Mouse (Mus musculus) ovary, postnatal 10 days (tissue): ENCODE measurements at regions not wholly inside any gene's neighbourhood (a gene's known extent, or its start where the extent isn't known, plus 50 kb on each side); places are given as distances from the start of the nearest gene placed in this dataset.

Experiments used
- DNase-seq: peaks from one replicate; pipeline ENCODE4 v3.0.0; 2022; ENCODE audit warnings: low spot score

- DNase-seq: peak; percentile 9
Measured at GRCm38 (mm10) chr6:143373686-143374273, 206.8 kb downstream of the Etnk1 start.

- no peak for DNase-seq
Measured at GRCm38 (mm10) chr6:143375951-143376713, 209.1 kb downstream of the Etnk1 start.

GRCm38 (mm10) chr6:143377121-143377520, 210.1 kb downstream of the Etnk1 start:
- no peak for DNase-seq

DNA sequence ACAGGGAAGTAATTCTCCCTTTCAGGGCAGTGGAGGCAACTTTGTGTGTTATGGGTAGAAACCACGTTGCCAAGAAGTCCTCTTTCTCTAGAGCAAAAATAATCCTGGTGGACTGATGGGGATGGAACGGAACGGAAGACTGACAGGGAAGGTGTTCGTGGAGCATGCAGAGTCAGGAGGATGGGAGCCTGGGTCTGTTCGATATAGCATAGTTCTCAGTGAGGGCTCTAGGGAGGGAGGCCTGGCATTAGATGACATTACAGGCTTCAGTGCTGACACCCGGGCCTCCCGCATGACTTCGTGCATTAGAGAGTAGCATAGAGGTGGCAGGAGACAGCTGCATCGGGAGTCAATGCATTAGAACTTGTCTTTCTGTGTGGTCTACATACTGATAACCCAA, 211.1 kb downstream of the Etnk1 start:
- no peak for DNase-seq

GRCm38 (mm10) chr6:143380490-143380889, 213.5 kb downstream of the Etnk1 start:
- no peak for DNase-seq

GRCm38 (mm10) chr6:143386597-143387450, 219.8 kb downstream of the Etnk1 start:
- no peak for DNase-seq

DNA sequence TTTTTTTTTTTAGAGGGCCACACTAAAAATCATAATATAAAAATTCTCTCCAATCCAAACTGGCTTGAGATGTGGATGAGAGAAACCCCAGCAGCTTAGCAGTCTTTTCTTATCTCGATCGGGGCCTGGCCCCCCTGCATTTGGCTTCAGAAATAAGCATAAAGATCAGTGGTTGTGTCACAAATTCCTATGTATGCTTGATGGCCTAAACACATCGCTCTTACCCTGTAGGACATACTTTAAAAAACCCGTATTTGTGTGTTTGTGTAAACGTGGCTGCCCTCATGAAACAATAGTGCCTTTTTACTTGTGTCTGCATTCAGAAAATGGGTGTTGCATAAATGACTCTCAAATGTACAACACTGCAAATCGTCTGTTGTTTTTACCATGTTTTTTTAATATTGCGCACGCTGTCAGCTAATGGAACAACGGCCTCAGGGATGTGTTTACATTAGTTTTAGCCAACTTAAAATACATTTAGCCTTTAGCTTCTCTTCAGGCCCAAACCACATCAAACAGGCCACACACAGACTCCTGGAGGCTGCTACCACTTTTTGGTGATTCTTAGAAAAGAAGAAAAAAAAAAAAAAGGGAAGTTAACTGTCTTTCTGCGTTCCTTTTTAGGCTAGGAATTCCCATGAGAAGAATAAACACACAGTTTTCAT, 226.7 kb downstream of the Etnk1 start:
- no peak for DNase-seq

DNA sequence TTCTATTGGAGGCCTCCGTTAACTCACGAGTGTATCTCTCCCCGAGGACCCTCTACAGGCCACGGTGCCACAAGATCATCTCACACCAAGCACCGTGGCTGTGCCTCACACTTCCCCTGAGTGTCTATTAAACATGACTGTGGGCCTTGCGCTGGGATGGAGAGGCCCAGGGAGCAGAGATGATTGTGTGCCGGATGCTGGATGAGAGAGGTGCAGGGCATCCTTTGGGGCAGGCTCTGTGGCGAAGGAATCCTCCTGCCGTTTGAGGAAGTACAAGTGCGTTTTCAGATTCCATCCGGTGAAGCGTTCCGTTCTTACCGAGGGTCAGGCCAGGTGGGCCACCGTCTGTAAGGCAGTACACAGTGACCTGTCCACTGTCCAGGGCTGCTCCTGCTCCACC, 227.4 kb downstream of the Etnk1 start:
- DNase-seq: no peak

DNA sequence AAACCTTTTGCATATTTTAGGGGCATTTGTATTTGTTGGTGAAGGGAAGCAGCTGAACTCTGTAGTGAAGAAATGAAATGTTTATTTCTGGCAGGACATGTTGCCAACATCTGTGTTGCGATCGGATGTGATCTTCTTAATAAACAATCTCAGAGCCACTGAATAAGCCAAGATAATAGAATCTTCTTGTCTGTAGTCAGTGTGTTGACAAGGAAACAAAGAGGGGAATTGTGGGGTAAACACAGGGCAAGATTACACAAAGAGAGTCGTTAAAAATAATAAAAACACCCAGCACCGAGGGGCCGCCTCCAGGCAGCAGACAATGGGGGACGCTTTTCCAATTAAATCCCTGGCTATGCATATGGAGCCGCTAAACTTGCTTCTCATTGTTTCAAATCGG, 234.4 kb downstream of the Etnk1 start:
- no peak for DNase-seq

- DNase-seq: no peak
Measured at GRCm38 (mm10) chr6:143401921-143402320, 234.9 kb downstream of the Etnk1 start.

- DNase-seq: no peak
Measured at GRCm38 (mm10) chr6:143402766-143403165, 235.7 kb downstream of the Etnk1 start.

DNA sequence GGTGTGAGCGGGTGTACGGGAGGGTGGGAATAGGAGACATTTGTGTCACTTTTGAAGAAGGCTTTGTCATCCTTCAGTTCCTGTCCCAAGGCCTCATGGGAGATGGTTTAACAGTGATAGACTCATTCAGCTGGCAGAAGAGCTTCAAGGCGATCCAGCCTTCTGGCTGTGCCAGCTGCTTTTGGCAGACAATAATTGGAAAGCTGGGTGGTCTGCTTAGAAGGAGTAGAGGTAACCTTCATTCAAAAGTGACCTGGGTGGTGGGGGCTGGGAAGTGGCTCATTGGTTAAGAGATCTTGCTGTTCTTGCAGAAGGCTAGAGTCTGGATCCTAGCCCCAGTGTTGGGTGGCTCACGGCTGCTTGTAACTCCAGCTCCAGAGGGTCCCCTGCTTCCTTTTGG, 237.5 kb downstream of the Etnk1 start:
- DNase-seq: no peak

DNA sequence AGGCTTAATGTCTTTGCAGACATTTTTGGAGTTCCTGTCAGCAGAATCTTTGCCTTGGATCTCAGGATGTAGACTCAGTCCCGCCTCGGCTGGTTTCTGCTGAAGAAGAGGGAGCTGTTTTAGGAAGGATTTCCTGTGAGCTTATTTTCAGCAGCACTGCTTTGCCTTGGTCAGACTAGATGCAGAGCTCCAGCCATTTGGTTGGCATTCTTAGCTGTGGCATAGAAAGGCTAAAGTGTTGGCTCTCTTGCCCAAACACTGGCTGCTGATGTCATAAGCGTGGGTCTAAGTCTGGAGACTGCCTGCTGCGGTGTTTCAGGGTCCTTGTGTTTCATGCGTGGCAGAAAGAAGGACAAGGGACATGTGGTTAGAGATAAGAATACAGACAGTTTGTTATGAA, 245.0 kb downstream of the Etnk1 start:
- DNase-seq: no peak

DNA sequence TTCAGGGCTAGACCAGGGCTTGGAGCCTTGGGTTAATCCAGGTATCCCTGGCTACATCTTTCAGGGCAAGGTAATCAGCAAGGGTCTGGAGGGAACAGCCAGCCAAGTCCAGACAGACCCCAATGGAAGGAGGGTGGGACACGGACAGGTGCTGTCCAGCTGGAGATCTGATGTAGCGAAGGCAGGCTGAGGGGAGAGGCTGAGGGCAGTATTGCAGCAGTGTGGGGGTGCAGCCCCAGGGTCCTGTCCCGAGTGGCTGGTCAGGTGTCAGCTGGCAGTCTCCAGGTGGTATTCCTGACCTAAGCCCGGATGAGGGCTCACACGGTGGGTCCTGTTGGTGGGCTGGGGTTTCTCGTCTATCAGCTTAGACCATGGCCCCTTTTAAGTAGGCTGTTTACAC, 245.7 kb downstream of the Etnk1 start:
- no peak for DNase-seq

GRCm38 (mm10) chr6:143414590-143415382, 247.8 kb downstream of the Etnk1 start:
- DNase-seq: no peak

DNA sequence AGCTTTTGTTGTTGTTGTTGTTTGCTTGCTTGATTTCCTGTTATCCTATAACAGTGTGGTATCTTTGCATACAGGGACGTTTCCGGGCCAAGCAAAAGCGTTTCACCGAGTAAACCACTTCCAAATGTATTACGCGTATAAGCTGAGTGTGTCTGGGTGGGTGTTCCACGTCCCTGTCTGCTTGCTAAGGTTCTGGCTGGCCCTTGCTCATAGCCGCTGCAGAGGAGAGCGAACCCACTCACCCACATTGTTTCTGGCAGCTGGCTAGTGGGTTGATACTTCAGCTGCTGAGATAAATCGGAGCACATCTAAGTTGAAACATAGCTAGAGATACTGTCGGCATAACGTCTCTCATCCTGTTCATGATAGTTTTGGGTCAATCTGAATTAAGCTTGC, 248.4 kb downstream of the Etnk1 start:
- no peak for DNase-seq

- DNase-seq: no peak
Measured at GRCm38 (mm10) chr6:143419872-143420271, 252.9 kb downstream of the Etnk1 start.

DNA sequence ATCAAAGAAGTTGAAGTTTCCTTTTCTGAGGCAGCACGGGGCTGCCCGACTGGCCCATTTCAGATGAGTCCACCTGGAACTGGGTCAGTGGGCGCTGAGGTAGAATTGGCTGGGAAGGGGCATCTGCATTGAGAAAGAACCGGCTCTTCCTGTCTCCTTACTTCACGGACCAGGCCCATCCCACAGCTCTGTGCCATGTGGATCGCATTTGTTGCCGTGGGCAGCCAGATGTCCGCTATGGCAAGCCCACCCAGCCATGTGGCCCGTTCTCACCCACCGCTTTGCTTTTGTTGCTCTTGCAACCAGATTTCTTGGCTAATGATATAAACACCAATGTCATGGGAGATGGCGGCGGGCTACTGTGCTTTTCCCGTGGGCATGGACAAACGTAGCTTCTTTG, 256.0 kb downstream of the Etnk1 start:
- DNase-seq: no peak

DNA sequence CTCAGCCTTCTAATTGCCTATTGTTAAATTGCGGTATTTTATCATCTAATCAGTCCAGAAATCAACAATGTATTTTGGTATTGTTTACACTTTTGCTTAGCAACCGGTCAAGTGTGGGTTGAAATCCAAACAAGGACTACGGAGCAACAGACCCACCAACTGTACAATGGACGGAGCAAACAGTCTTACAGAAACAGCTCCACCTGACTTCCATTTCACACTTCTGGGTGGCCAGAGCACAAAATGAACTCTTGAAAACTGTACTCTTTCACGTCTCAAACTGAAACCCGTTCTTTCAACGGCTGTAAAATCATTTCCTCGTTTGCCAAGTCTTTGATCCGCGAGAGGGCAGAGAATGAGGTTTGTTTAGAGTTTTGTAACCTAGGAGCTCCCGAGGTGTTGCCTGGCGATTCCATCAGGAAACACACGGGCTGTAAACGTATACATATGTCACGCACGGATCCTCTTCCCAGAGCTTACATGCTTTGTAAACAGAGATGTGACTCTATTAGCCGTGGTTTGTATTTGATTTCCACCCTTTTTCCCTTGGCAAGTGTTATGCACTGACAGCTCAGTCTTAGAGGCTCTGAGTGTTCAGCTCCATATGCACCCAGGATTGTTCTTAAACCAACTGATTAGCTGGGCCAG, 258.3 kb downstream of the Etnk1 start:
- DNase-seq: no peak

- DNase-seq: no peak
Measured at GRCm38 (mm10) chr6:143431896-143432450, 265.0 kb downstream of the Etnk1 start.
